Mouse (Mus musculus): ENCODE measurements around the gene S100b.

Gene S100b

GRCm38 (mm10) chr10:76253536-76253935 lies at the start of gene S100b:
TSS of gene S100b (plus strand) at chr10:76253853.
- DNase-seq (ENCODE audit: low read depth, low spot score): no peak

- DNase-seq (ENCODE audit: low read depth, low spot score): no peak
Observed at GRCm38 (mm10) chr10:76207262-76207796, 46.3 kb upstream of the S100b start.

GRCm38 (mm10) chr10:76209241-76209640 lies 44.4 kb upstream of the S100b start:
- no peak for DNase-seq (ENCODE audit: low read depth, low spot score)

- DNase-seq (ENCODE audit: low read depth, low spot score): no peak
Observed at GRCm38 (mm10) chr10:76210806-76211205, 42.8 kb upstream of the S100b start.

GRCm38 (mm10) chr10:76212121-76212520 lies 41.5 kb upstream of the S100b start:
- no peak for DNase-seq (ENCODE audit: low read depth, low spot score)

GRCm38 (mm10) chr10:76214161-76214560 lies 39.5 kb upstream of the S100b start:
- peak; percentile 9 for DNase-seq (ENCODE audit: low read depth, low spot score)

GRCm38 (mm10) chr10:76217056-76217455 lies 36.6 kb upstream of the S100b start:
- DNase-seq (ENCODE audit: low read depth, low spot score): no peak

GRCm38 (mm10) chr10:76218240-76218639 lies 35.4 kb upstream of the S100b start:
- DNase-seq (ENCODE audit: low read depth, low spot score): no peak

GRCm38 (mm10) chr10:76225944-76226343 lies 27.7 kb upstream of the S100b start:
- no peak for DNase-seq (ENCODE audit: low read depth, low spot score)

GRCm38 (mm10) chr10:76229627-76230026 lies 24.0 kb upstream of the S100b start:
- peak; percentile 22 for DNase-seq (ENCODE audit: low read depth, low spot score)

GRCm38 (mm10) chr10:76237341-76238225 lies 16.1 kb upstream of the S100b start, which contains the start of gene Prmt2:
TSS of gene Prmt2 (minus strand) at chr10:76237865.
- peak; percentile 95 for DNase-seq (ENCODE audit: low read depth, low spot score)

GRCm38 (mm10) chr10:76239401-76239800 lies 14.3 kb upstream of the S100b start:
- no peak for DNase-seq (ENCODE audit: low read depth, low spot score)

- no peak for DNase-seq (ENCODE audit: low read depth, low spot score)
Observed at GRCm38 (mm10) chr10:76245106-76245505, 8.5 kb upstream of the S100b start.

- no peak for DNase-seq (ENCODE audit: low read depth, low spot score)
Observed at GRCm38 (mm10) chr10:76246601-76247000, 7.1 kb upstream of the S100b start.

GRCm38 (mm10) chr10:76247960-76248646 lies 5.5 kb upstream of the S100b start:
- DNase-seq (ENCODE audit: low read depth, low spot score): peak; percentile 26

GRCm38 (mm10) chr10:76248647-76248968 lies 5.0 kb upstream of the S100b start:
- DNase-seq (ENCODE audit: low read depth, low spot score): no peak

- DNase-seq (ENCODE audit: low read depth, low spot score): no peak
Observed at GRCm38 (mm10) chr10:76250870-76251269, 2.8 kb upstream of the S100b start.

- no peak for DNase-seq (ENCODE audit: low read depth, low spot score)
Observed at GRCm38 (mm10) chr10:76253079-76253478, 574 bp upstream of the S100b start.

GRCm38 (mm10) chr10:76255617-76256016 lies 2.0 kb downstream of the S100b start:
- DNase-seq (ENCODE audit: low read depth, low spot score): no peak

GRCm38 (mm10) chr10:76257231-76257630 lies 3.6 kb downstream of the S100b start:
- no peak for DNase-seq (ENCODE audit: low read depth, low spot score)

GRCm38 (mm10) chr10:76257719-76258390 lies 4.2 kb downstream of the S100b start:
- DNase-seq (ENCODE audit: low read depth, low spot score): no peak
